Mouse (Mus musculus): ENCODE data around the gene Pygo2.

The Pygo2 gene

GRCm38 (mm10) chr3:89458372-89458964, 28.5 kb downstream of the Pygo2 start:
- no peak for DNase-seq

- DNase-seq: peak; percentile 92 to 94
These were observed 29.2 kb downstream of the Pygo2 start for GRCm38 (mm10) chr3:89458965-89459807.

DNA sequence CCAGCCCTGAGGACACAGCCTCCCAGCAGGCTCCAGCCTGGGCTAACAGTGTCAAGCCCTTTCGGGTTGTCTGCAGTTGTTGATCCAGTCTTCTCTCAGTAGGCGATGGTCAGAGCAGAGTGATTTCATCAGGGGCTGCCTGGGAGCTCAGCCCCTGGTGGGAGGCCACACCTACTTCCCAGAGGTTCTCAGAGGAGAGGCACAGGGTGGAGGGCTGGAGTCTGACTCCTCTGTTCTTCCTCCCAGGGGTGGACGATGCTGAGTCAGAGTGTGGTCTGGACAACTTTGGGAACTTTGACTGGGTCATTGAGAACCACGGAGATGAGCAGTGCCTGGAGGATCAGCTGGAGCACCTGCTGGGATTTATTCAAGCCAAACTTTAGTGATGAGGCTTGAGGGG, 38.3 kb downstream of the Pygo2 start:
- DNase-seq: no peak

DNA sequence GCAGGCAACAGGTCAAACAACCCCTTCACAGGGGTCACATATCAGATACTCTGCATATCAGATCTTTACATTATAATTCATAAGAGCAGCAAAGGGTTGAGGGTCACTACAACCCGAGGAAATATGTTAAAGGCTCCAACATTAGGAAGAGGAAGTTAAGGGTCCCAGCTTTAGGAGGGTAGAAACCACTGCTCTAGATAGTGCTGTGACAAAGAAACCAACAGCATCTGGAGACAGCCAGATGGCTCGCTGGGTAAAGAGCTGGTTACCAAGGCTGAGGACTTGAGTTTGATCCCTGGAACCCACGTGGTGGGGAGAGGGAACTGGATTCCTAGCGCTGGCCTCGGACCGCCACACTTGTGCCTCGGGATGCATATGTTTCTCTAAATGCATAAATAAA, 42.3 kb downstream of the Pygo2 start:
- DNase-seq: no peak

- no peak for DNase-seq
These were observed 43.8 kb downstream of the Pygo2 start for GRCm38 (mm10) chr3:89473838-89474237.

GRCm38 (mm10) chr3:89479055-89479454, 49.0 kb downstream of the Pygo2 start:
- DNase-seq: no peak

DNA sequence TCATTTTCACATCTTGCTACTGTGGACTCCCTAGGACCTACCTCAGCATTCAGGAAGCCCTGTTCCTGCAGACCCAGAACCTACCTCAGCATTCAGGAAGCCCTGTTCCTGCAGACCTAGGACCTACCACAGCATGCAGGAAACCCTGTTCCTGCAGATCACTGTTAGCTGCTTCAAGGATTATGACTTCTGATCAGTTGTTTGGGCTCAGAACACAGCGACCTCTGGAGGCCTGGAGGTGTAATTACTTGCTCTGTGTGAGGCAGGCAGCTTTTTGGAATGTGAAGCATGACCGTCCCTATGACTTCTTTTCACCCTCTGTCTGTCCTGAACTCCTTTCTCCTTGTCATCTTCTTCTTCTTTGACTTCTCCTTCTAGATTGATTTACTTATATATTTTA, 51.5 kb downstream of the Pygo2 start:
- DNase-seq: peak; percentile 38 to 55

- DNase-seq: no peak
These were observed 52.2 kb downstream of the Pygo2 start for GRCm38 (mm10) chr3:89482249-89482648.

Measured in lung, postnatal 4 days (tissue).